In genomic region chr5:47472027-47472825, GRCm38 (mm10) we compare ENCODE assay signal across 17 mouse cellular contexts.
DNase-seq lines count a peak whose midpoint lies in the region; ATAC-seq and TF ChIP-seq lines count a peak whose summit lies in the region.
"Had no signal": no experiment of that assay in that cellular context is flagged by ENCODE, and none has a peak within 500 bp of the region (broad histone marks: within the 10 kb centered on the region; RNA-seq: fewer than 3 reads in every experiment).

No protein-coding gene starts in this region.

- no peak for TF ChIP-seq POLR2A in thymus, adult 2 months (IDR thresholded peaks at IDR 0.05; ENCODE audit: control insufficient read depth, extremely low read depth, insufficient read depth, low read length, poor library complexity)
- no peak for TF ChIP-seq POLR2A in kidney, adult 2 months (IDR thresholded peaks at IDR 0.05; ENCODE audit: low read depth, low read length)

- H3K27me3 ChIP-seq in embryonic facial prominence, embryonic 12.5 days, result no peaks in the 10 kb centered on the region
- no peaks in the 10 kb centered on the region for H3K27me3 ChIP-seq in lung, embryonic 16.5 days (ENCODE audit: control insufficient read depth, insufficient read depth, low read depth, low read length)
- no peaks in the 10 kb centered on the region for H3K27me3 ChIP-seq in thymus, adult 2 months (ENCODE audit: control insufficient read depth, insufficient read depth, low read length)
- H3K27me3 ChIP-seq in stomach, postnatal 0 days (ENCODE audit: control insufficient read depth, insufficient read depth, low read length), result no peaks in the 10 kb centered on the region
- H3K27me3 ChIP-seq in kidney, adult 2 months (replicated peaks; ENCODE audit: control insufficient read depth, insufficient read depth, low read length), result no peaks in the 10 kb centered on the region
- H3K27me3 ChIP-seq: forebrain, embryonic 13.5 days; heart, embryonic 13.5 days; intestine, embryonic 15.5 days; limb, embryonic 13.5 days; midbrain, embryonic 12.5 days had no signal

- no peak overlapping the region for H3K4me2 ChIP-seq in embryonic facial prominence, embryonic 12.5 days (replicated peaks)
- no peak overlapping the region for H3K4me2 ChIP-seq in lung, embryonic 16.5 days (ENCODE audit: low read depth, low read length)
- H3K4me2 ChIP-seq in stomach, postnatal 0 days (replicated peaks; ENCODE audit: low read depth), result no peak overlapping the region
- H3K4me2 ChIP-seq: forebrain, embryonic 13.5 days; heart, embryonic 13.5 days; intestine, embryonic 15.5 days; limb, embryonic 13.5 days; midbrain, embryonic 12.5 days had no signal

- 0 out of 2 replicates have a peak, but pooled peaks have one; percentile 6 for ATAC-seq in embryonic facial prominence, embryonic 12.5 days (ENCODE audit: insufficient number of reproducible peaks, insufficient read depth, low FRiP score, low TSS enrichment)
- ATAC-seq in lung, embryonic 16.5 days (ENCODE audit: low read depth), result peak; percentile 79
- ATAC-seq in stomach, postnatal 0 days (ENCODE audit: low FRiP score, low TSS enrichment), result no peak
- ATAC-seq: forebrain, embryonic 13.5 days; intestine, embryonic 15.5 days; liver, postnatal 0 days had no signal

- WGBS in embryonic facial prominence, embryonic 12.5 days, result 36% methylated on average over 7 of the region's 7 CpGs
- 34% methylated on average over 7 of the region's 7 CpGs for WGBS in lung, embryonic 16.5 days
- WGBS in thymus, adult 2 months, result 62% methylated on average over 7 of the region's 7 CpGs
- WGBS in stomach, postnatal 0 days, result 46% methylated on average over 7 of the region's 7 CpGs
- 28% methylated on average over 7 of the region's 7 CpGs for WGBS in kidney, adult 2 months

- no peaks in the 10 kb centered on the region for H3K36me3 ChIP-seq in embryonic facial prominence, embryonic 12.5 days
- no peaks in the 10 kb centered on the region for H3K36me3 ChIP-seq in lung, embryonic 16.5 days (ENCODE audit: control insufficient read depth, insufficient read depth, low read length)
- H3K36me3 ChIP-seq in thymus, adult 2 months (ENCODE audit: control insufficient read depth, insufficient read depth, low read length), result no peaks in the 10 kb centered on the region
- no peaks in the 10 kb centered on the region for H3K36me3 ChIP-seq in stomach, postnatal 0 days (ENCODE audit: control insufficient read depth, insufficient read depth, low read length)
- no peaks in the 10 kb centered on the region for H3K36me3 ChIP-seq in kidney, adult 2 months (ENCODE audit: control insufficient read depth, insufficient read depth, low read length)
- H3K36me3 ChIP-seq: heart, embryonic 13.5 days; hindbrain, embryonic 10.5 days; intestine, embryonic 15.5 days; limb, embryonic 13.5 days; midbrain, embryonic 12.5 days had no signal

- TF ChIP-seq EP300 in stomach, postnatal 0 days (optimal IDR thresholded peaks at IDR 0.05), result no peak

- H3K9ac ChIP-seq in embryonic facial prominence, embryonic 12.5 days, result no peak overlapping the region
- no peak overlapping the region for H3K9ac ChIP-seq in lung, embryonic 16.5 days (ENCODE audit: low read length)
- no peak overlapping the region for H3K9ac ChIP-seq in stomach, postnatal 0 days (ENCODE audit: low read length)
- H3K9ac ChIP-seq: forebrain, embryonic 13.5 days; heart, embryonic 13.5 days; intestine, embryonic 15.5 days; limb, embryonic 13.5 days; liver, postnatal 0 days; midbrain, embryonic 12.5 days had no signal

- H3K27ac ChIP-seq in embryonic facial prominence, embryonic 12.5 days, result no peak overlapping the region
- peak overlapping the region; percentile 19 for H3K27ac ChIP-seq in lung, embryonic 16.5 days (ENCODE audit: low read length)
- no peak overlapping the region for H3K27ac ChIP-seq in thymus, adult 2 months (ENCODE audit: control insufficient read depth, insufficient read depth, low read length)
- H3K27ac ChIP-seq in stomach, postnatal 0 days (replicated peaks), result no peak overlapping the region
- no peak overlapping the region for H3K27ac ChIP-seq in kidney, adult 2 months (ENCODE audit: insufficient read depth, low read depth, low read length)
- H3K27ac ChIP-seq: forebrain, embryonic 13.5 days; heart, embryonic 13.5 days; hindbrain, embryonic 10.5 days; intestine, embryonic 15.5 days; limb, embryonic 13.5 days; midbrain, embryonic 12.5 days had no signal

- no peak overlapping the region for H3K4me3 ChIP-seq in embryonic facial prominence, embryonic 12.5 days
- H3K4me3 ChIP-seq in lung, embryonic 16.5 days (ENCODE audit: low read length), result no peak overlapping the region
- H3K4me3 ChIP-seq in thymus, adult 2 months (ENCODE audit: control insufficient read depth, insufficient read depth, low read length), result no peak overlapping the region
- H3K4me3 ChIP-seq in stomach, postnatal 0 days (ENCODE audit: low read depth, low read length), result no peak overlapping the region
- H3K4me3 ChIP-seq in kidney, adult 2 months (ENCODE audit: insufficient read depth, low read depth, low read length), result no peak overlapping the region
- H3K4me3 ChIP-seq: forebrain, embryonic 13.5 days; heart, embryonic 13.5 days; hindbrain, embryonic 10.5 days; intestine, embryonic 15.5 days; limb, embryonic 13.5 days; midbrain, embryonic 12.5 days had no signal

- TF ChIP-seq CTCF in thymus, adult 2 months (IDR thresholded peaks at IDR 0.05; ENCODE audit: borderline replicate concordance, control insufficient read depth, extremely low read depth, insufficient read depth, low read length, poor library complexity), result no peak
- TF ChIP-seq CTCF in stomach, postnatal 0 days (IDR thresholded peaks at IDR 0.05; ENCODE audit: low read depth), result no peak
- no peak for TF ChIP-seq CTCF in kidney, adult 2 months (conservative IDR thresholded peaks at IDR 0.05; ENCODE audit: insufficient read depth, insufficient read length, low read depth, low read length)

- no peaks in the 10 kb centered on the region for H3K9me3 ChIP-seq in embryonic facial prominence, embryonic 12.5 days
- H3K9me3 ChIP-seq in lung, embryonic 16.5 days (ENCODE audit: control insufficient read depth, low read length), result no peaks in the 10 kb centered on the region; the same call in 1 of the 2 replicates
- H3K9me3 ChIP-seq in stomach, postnatal 0 days (ENCODE audit: control insufficient read depth, low read length), result no peaks in the 10 kb centered on the region
- H3K9me3 ChIP-seq: forebrain, embryonic 13.5 days; hindbrain, embryonic 10.5 days; intestine, embryonic 15.5 days; limb, embryonic 13.5 days; midbrain, embryonic 12.5 days had no signal

- peak; percentile 7 for DNase-seq in embryo, embryonic 11 days
- DNase-seq in embryo, embryonic 10.5 days (ENCODE audit: low spot score), result no peak
- peak; percentile 46 for DNase-seq in 3134 (ENCODE audit: extremely low read depth, insufficient read length, low spot score)
- no peak for DNase-seq in thymus, adult 2 months
- DNase-seq in stomach, postnatal 0 days (ENCODE audit: low spot score), result no peak
- DNase-seq in kidney, adult 2 months, result no peak
- DNase-seq: adrenal gland, postnatal 36 days; liver, postnatal 0 days; thymus, postnatal 25 days had no signal

- no peaks in the 10 kb centered on the region; the same call in 1 of the 2 replicates for H3K4me1 ChIP-seq in embryonic facial prominence, embryonic 12.5 days
- peaks cover 7% of the 10 kb centered on the region for H3K4me1 ChIP-seq in lung, embryonic 16.5 days (replicated peaks; ENCODE audit: control insufficient read depth, insufficient read depth, low read length)
- H3K4me1 ChIP-seq in thymus, adult 2 months (replicated peaks; ENCODE audit: control insufficient read depth, insufficient read depth, low read length), result no peaks in the 10 kb centered on the region
- no peaks in the 10 kb centered on the region for H3K4me1 ChIP-seq in stomach, postnatal 0 days (replicated peaks; ENCODE audit: control insufficient read depth, insufficient read depth)
- no peaks in the 10 kb centered on the region for H3K4me1 ChIP-seq in kidney, adult 2 months (ENCODE audit: control insufficient read depth, insufficient read depth, low read length)
- H3K4me1 ChIP-seq: forebrain, embryonic 13.5 days; intestine, embryonic 15.5 days; limb, embryonic 13.5 days; midbrain, embryonic 12.5 days had no signal

Comparison
In these comparisons a context has a peak if more than half of its experiments do, and no peak if none do; other contexts are left out.
1. DNase-seq: peak in embryo, embryonic 11 days (single experiment) and 3134 (single experiment); none in embryo, embryonic 10.5 days (single experiment), thymus, adult 2 months (single experiment), stomach, postnatal 0 days (single experiment) and kidney, adult 2 months (single experiment).